Mouse (Mus musculus) megakaryocyte progenitor cell, adult 5-6 weeks (primary cell): ENCODE results near the gene Tnnc2. TPM values are rescaled to one million over a fixed set of nuclear protein-coding genes. Genes with fewer than 3 reads are reported as not detected.

ENCODE experiments used
- ATAC-seq: replicated peaks from 2 replicates; pipeline ENCODE4 v1.8.0; 2016; ENCODE audit warnings: mild to moderate bottlenecking, moderate TSS enrichment, inconsistent platforms; ENCODE audit not compliant: poor library complexity
- total RNA-seq, 2 experiments: library from RNA; stranded (forward) in 1 of 2; stranded (reverse) in 1 of 2; fragments of 157-497, 149-512 nt in 1 of 2; fragments of 200-1000 nt in 1 of 2; gene quantifications; 2 replicates each; pipeline versions ENCODE4 v1.2.3 to v1.2.4; 2015 to 2017

The Tnnc2 gene
- total RNA-seq, 2 experiments from 2014 or later = not detected

- peak; percentile 87 for ATAC-seq
Measured at GRCm38 (mm10) chr2:164745843-164746479, 33.8 kb downstream of the Tnnc2 start, which contains the start of the genes Wfdc3 and Dnttip1. Gene Wfdc3, minus strand, starts transcription at chr2:164745931. Gene Dnttip1, plus strand, starts transcription at chr2:164745983.

GRCm38 (mm10) chr2:164744987-164745386, 34.8 kb downstream of the Tnnc2 start:
- ATAC-seq = peak; percentile 29; the same call in 1 of the 2 replicates

GRCm38 (mm10) chr2:164739876-164740275, 39.9 kb downstream of the Tnnc2 start:
- ATAC-seq = no peak

- ATAC-seq = no peak
Measured at GRCm38 (mm10) chr2:164737377-164738090, 42.2 kb downstream of the Tnnc2 start.

GRCm38 (mm10) chr2:164735446-164735845, 44.3 kb downstream of the Tnnc2 start:
- ATAC-seq = no peak

- ATAC-seq = no peak
Measured at GRCm38 (mm10) chr2:164734839-164735238, 44.9 kb downstream of the Tnnc2 start.

- no peak for ATAC-seq
Measured at GRCm38 (mm10) chr2:164733259-164733658, 46.5 kb downstream of the Tnnc2 start.

GRCm38 (mm10) chr2:164731719-164732118, 48.0 kb downstream of the Tnnc2 start:
- no peak for ATAC-seq

Other genes starting within 250 kb of the Tnnc2 start
- not detected in 2 replicates for gene Wfdc2, start 217.6 kb downstream of the Tnnc2 start, total RNA-seq (2015)
- 1.8 TPM in 1 of 2 replicates, not detected in the other for gene Wfdc2, start 217.6 kb downstream of the Tnnc2 start, total RNA-seq (2017)
- not detected in 2 replicates for gene Spint3, start 206.5 kb downstream of the Tnnc2 start, total RNA-seq (2015)
- not detected in 2 replicates for gene Spint3, start 206.5 kb downstream of the Tnnc2 start, total RNA-seq (2017)
- not detected in 2 replicates for gene Wfdc6a, start 194.5 kb downstream of the Tnnc2 start, total RNA-seq (2015)
- gene Wfdc6a, start 194.5 kb downstream of the Tnnc2 start, total RNA-seq (2017) = not detected in 2 replicates
- not detected in 2 replicates for gene Eppin, start 186.4 kb downstream of the Tnnc2 start, total RNA-seq (2015)
- gene Eppin, start 186.4 kb downstream of the Tnnc2 start, total RNA-seq (2017) = not detected in 2 replicates
- not detected in 2 replicates for gene Wfdc6b, start 166.4 kb downstream of the Tnnc2 start, total RNA-seq (2015)
- gene Wfdc6b, start 166.4 kb downstream of the Tnnc2 start, total RNA-seq (2017) = not detected in 2 replicates
- not detected in 2 replicates for gene Wfdc8, start 166.3 kb downstream of the Tnnc2 start, total RNA-seq (2015)
- not detected in 2 replicates for gene Wfdc8, start 166.3 kb downstream of the Tnnc2 start, total RNA-seq (2017)
- 0.56 TPM in 1 of 2 replicates, not detected in the other for gene Wfdc16, start 141.2 kb downstream of the Tnnc2 start, total RNA-seq (2015)
- 0.08 TPM in 1 of 2 replicates, not detected in the other for gene Wfdc16, start 141.2 kb downstream of the Tnnc2 start, total RNA-seq (2017)
- not detected in 2 replicates for gene Wfdc10, start 123.9 kb downstream of the Tnnc2 start, total RNA-seq (2015)
- gene Wfdc10, start 123.9 kb downstream of the Tnnc2 start, total RNA-seq (2017) = not detected in 2 replicates
- gene Wfdc9, start 123.4 kb downstream of the Tnnc2 start, total RNA-seq (2015) = not detected in 2 replicates
- gene Wfdc9, start 123.4 kb downstream of the Tnnc2 start, total RNA-seq (2017) = not detected in 2 replicates
- not detected in 2 replicates for gene Wfdc11, start 105.9 kb downstream of the Tnnc2 start, total RNA-seq (2015)
- gene Wfdc11, start 105.9 kb downstream of the Tnnc2 start, total RNA-seq (2017) = not detected in 2 replicates
- not detected in 2 replicates for gene Wfdc13, start 94.9 kb downstream of the Tnnc2 start, total RNA-seq (2015)
- not detected in 2 replicates for gene Wfdc13, start 94.9 kb downstream of the Tnnc2 start, total RNA-seq (2017)
- gene Spint4, start 81.5 kb downstream of the Tnnc2 start, total RNA-seq (2015) = not detected in 2 replicates
- not detected in 2 replicates for gene Spint4, start 81.5 kb downstream of the Tnnc2 start, total RNA-seq (2017)
- gene Spint5, start 64.7 kb downstream of the Tnnc2 start, total RNA-seq (2015) = not detected in 2 replicates
- gene Spint5, start 64.7 kb downstream of the Tnnc2 start, total RNA-seq (2017) = not detected in 2 replicates
- 0.20 and 0.29 TPM in 2 replicates for gene Wfdc3, start 34.0 kb downstream of the Tnnc2 start, total RNA-seq (2015)
- gene Wfdc3, start 34.0 kb downstream of the Tnnc2 start, total RNA-seq (2017) = 0.41 TPM in 1 of 2 replicates, not detected in the other
- 24.1 and 31.3 TPM in 2 replicates for gene Dnttip1, start 34.0 kb downstream of the Tnnc2 start, total RNA-seq (2015)
- 32.0 and 38.4 TPM in 2 replicates for gene Dnttip1, start 34.0 kb downstream of the Tnnc2 start, total RNA-seq (2017)
- gene Ube2c, start 10.1 kb downstream of the Tnnc2 start, total RNA-seq (2015) = 271 and 279 TPM in 2 replicates
- gene Ube2c, start 10.1 kb downstream of the Tnnc2 start, total RNA-seq (2017) = 142 and 184 TPM in 2 replicates
- gene Snx21, start 5.9 kb upstream of the Tnnc2 start, total RNA-seq (2015) = 0.42 and 0.49 TPM in 2 replicates
- gene Snx21, start 5.9 kb upstream of the Tnnc2 start, total RNA-seq (2017) = 0.37 and 0.88 TPM in 2 replicates
- 13.2 and 14.2 TPM in 2 replicates for gene Acot8, start 24.9 kb upstream of the Tnnc2 start, total RNA-seq (2015)
- 22.2 and 26.4 TPM in 2 replicates for gene Acot8, start 24.9 kb upstream of the Tnnc2 start, total RNA-seq (2017)
- 4.3 and 6.7 TPM in 2 replicates for gene Zswim3, start 25.1 kb upstream of the Tnnc2 start, total RNA-seq (2015)
- 2.5 and 2.8 TPM in 2 replicates for gene Zswim3, start 25.1 kb upstream of the Tnnc2 start, total RNA-seq (2017)
- 6.3 and 9.0 TPM in 2 replicates for gene Zswim1, start 42.7 kb upstream of the Tnnc2 start, total RNA-seq (2015)
- gene Zswim1, start 42.7 kb upstream of the Tnnc2 start, total RNA-seq (2017) = 3.1 and 4.4 TPM in 2 replicates
- gene Spata25, start 48.6 kb upstream of the Tnnc2 start, total RNA-seq (2015) = not detected in 2 replicates
- gene Spata25, start 48.6 kb upstream of the Tnnc2 start, total RNA-seq (2017) = not detected in 2 replicates
- 69.5 and 69.8 TPM in 2 replicates for gene Ctsa, start 52.9 kb upstream of the Tnnc2 start, total RNA-seq (2015)
- 71.5 and 77.0 TPM in 2 replicates for gene Ctsa, start 52.9 kb upstream of the Tnnc2 start, total RNA-seq (2017)
- gene Neurl2, start 53.5 kb upstream of the Tnnc2 start, total RNA-seq (2015) = 3.4 and 4.3 TPM in 2 replicates
- 0.57 and 1.9 TPM in 2 replicates for gene Neurl2, start 53.5 kb upstream of the Tnnc2 start, total RNA-seq (2017)
- 0.10 TPM in 1 of 2 replicates, not detected in the other for gene Pltp, start 77.7 kb upstream of the Tnnc2 start, total RNA-seq (2015)
- gene Pltp, start 77.7 kb upstream of the Tnnc2 start, total RNA-seq (2017) = not detected in 2 replicates
- 34.1 and 36.3 TPM in 2 replicates for gene Pcif1, start 99.3 kb upstream of the Tnnc2 start, total RNA-seq (2015)
- 21.7 and 40.4 TPM in 2 replicates for gene Pcif1, start 99.3 kb upstream of the Tnnc2 start, total RNA-seq (2017)
- gene Zfp335, start 131.8 kb upstream of the Tnnc2 start, total RNA-seq (2015) = 10.4 and 11.3 TPM in 2 replicates
- gene Zfp335, start 131.8 kb upstream of the Tnnc2 start, total RNA-seq (2017) = 6.8 and 8.2 TPM in 2 replicates
- 11.2 and 14.2 TPM in 2 replicates for gene Mmp9, start 160.8 kb upstream of the Tnnc2 start, total RNA-seq (2015)
- 5.7 and 11.8 TPM in 2 replicates for gene Mmp9, start 160.8 kb upstream of the Tnnc2 start, total RNA-seq (2017)
- gene Slc12a5, start 180.8 kb upstream of the Tnnc2 start, total RNA-seq (2015) = 0.15 and 0.27 TPM in 2 replicates
- gene Slc12a5, start 180.8 kb upstream of the Tnnc2 start, total RNA-seq (2017) = 0.51 and 0.96 TPM in 2 replicates